1 mouse cellular context compared by ENCODE assay signal in genomic region chr16:55889451-55889850, GRCm38 (mm10).
A peak's percentile ranks its signal among the peaks of the same experiment; 100 is the strongest.
TF ChIP-seq lines count a peak whose summit lies in the region.

No protein-coding gene starts in this region.

TF ChIP-seq in MEL, 35 proteins besides CTCF, POLR2A, EP300 and RAD21:
- TF ChIP-seq USF2 (IDR thresholded peaks at IDR 0.05; ENCODE audit: borderline replicate concordance in 1 of 2, insufficient read depth in 1 of 2, low read depth in 1 of 2, low read length in 2 of 2) (no peak), SMC3 (IDR thresholded peaks at IDR 0.05; ENCODE audit: low read depth, low read length) (0 out of 2 replicates have a peak, but pooled peaks have one; percentile 4)
